Mouse (Mus musculus) Muller cell, postnatal 12 days (primary cell): Measurements from ENCODE around the gene Fst.

Experiments used
- DNase-seq: peaks from one replicate; pipeline ENCODE4 v3.0.0-alpha.2; 2015; ENCODE audit errors: inconsistent ontology term

Fst gene

DNA sequence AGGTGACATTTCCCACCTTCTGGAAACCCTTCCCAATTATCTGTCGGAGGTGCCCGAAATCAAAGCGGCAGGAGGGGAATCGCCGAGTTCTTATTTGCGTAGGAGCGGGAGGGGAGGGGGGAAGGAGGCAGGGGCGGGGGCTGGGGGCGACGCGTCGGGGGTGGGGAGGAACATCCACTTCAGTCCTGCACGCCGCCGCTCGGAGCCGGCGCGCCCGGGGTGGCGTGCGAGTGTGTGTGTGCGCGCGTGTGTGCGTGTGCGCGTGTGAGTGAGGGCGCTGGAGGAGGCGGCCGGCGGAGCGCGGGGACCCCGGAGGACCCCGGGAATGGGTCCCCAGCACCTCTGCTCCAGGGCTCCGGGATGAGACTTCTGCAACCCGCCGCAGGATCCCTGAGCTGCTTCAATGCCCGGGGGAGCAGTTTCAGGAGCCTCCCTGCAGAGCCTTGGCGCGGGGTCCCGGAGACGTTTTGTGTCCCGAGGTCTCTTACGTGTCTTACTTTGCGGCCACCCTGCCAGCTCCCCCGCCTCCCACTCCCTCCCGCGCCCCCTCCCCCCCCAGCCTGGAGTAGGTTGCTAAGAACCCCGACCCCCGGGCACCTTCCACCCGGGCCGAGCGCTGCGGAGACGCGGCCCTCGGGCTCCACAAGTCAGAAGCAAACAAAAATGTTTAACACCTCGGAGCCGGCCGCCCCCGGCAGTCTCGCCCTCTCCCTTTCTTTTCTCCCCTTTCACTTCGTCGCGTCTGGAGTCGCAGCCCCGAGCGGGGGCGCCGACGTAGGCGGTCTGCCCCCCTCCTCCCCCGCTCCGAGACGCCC, at the start of gene Fst:
Gene Fst, minus strand, starts transcription at position 66 of the 815 bp plus-strand sequence.
- peak; percentile 84 for DNase-seq

DNA sequence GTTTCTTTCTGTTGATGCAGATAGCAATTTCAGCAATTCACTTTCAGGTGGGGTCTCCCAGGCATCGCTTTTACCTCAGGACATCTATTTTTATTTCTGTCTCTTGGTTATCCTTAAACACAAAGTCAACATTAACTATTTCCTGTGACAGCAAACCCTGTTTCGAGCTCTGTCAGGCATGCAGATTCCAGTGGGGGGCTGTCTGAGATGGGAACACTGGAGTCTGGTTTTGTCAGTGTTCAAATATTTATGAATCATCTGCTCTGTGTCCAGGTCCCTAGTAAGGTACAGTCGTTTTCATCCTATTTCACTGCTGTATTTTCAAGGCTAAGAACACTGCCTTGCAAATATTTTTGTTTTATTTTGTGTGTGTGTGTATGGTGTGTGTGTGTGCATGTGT, 35.1 kb upstream of the Fst start:
- peak; percentile 36 for DNase-seq

DNA sequence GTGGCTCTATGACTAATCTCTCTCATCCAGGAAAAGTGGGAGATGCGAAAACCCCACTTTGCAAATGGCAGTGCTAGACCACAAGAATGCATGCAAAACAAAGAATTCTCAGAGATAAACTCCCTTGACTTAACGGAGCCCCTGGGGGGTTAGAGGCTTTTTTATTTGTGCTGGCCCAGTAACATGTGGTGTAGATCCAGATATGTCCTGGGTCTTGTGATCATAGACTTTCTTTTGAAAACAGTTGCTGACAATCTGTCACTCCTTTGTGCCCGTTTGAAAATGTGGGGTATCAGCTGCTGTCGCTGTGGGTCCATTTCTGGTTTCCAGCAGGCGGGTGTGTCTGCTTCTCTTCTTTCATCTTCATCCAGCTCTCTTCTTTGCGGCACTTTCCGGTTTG, 29.4 kb upstream of the Fst start:
- peak; percentile 73 for DNase-seq

DNA sequence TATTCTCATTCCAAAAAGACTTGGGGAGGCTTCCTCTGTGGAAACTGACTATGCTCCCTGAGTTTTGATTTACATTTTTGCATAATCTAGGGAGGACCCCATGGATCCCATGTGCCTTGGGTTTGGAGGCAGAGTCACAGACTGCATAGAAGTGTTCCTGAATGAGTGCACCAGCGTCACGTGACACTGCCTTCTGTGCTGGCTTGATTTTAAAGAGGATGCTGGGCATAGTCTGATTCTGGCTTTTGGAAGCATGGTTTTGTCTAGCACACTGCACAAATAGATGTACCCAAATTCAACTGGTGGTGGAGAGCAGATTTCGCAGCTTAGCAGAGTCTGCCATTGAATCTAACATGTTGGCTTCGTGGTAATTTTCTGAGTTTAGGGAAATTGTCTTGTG, 19.6 kb upstream of the Fst start:
- no peak for DNase-seq

DNA sequence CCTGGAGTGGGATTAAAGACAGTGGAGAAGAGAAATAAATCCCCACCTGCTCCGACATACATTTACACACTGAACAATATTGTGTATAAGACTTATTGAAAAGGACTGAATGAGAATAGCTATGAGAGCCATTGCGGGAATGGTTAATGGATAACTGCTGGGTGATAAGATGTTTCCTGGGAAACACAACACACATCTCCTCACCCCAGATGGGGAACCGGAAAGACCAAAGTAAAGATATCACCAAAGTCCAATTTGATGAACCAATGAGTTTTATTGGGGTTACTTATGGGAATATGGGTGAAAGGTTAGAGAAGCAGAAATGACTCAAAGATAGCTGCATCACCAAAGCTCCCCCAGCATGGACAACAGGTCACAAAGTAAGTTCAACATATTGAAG, 11.2 kb upstream of the Fst start:
- no peak for DNase-seq

DNA sequence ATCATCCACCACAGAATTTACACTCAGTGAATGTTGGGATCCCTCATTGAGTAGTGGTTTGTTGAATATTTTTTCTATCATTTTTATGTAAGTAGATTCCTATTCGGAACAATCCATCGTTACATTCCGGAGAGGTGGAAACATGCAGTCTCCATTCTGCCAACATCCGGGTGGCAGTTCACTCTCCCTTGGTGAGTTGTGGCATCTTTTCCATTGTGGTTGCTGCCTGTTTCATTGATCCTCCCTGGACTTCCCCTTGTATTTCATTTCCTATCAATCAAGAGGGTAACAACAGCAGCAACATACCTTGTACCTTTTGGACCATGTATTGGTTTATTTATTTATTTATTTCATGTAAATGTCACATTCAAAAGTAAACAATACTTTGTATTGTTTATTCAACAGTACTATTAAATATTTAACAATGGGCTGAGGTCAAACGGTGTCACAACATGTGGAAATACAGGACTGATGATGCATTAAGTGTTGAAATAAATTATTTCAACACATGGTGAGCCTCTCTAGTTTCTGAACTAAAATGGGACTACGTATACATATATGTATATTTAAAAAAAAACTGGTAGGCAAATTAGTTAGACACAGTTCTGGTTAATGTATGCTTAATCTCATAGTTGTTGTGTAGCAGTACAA, 7.6 kb upstream of the Fst start:
- no peak for DNase-seq

DNA sequence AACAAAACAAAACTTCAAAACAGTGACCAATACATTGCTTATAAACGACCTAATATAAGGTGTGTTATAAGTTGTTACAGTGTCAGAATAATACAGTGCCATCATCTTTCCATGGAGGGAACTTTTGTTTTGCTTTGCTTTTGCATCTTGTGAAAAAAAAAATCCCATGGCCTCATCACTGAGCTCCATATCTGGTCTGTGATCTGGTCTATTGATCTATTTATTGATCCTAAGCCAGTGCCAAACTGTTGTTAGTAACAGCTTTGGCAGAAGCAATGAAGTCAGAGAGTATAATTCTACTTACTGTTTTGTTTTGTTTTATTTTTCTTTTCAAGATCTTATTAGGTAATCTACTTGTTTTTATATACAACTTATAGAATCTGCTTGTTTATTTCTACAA, 6.6 kb upstream of the Fst start:
- DNase-seq: no peak

DNA sequence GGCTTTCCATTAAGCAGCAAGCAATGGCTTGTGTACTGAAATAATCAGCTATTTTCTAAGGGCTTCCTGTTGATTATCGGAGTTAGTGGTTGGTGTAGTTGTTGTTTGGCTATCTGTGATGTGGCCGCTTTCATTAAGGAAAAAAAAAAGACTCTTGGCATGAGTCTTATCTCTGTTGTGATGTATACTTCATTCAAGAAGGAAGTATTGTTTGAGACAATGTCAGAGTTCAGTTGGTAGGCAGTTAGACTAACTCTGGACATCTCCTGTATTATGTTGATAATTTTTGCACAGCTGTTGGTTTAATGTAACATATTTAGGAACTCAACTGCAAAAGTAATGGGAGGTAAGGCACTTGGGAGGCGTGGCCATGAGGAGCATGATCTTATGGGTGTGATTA, 6.1 kb upstream of the Fst start:
- no peak for DNase-seq

DNA sequence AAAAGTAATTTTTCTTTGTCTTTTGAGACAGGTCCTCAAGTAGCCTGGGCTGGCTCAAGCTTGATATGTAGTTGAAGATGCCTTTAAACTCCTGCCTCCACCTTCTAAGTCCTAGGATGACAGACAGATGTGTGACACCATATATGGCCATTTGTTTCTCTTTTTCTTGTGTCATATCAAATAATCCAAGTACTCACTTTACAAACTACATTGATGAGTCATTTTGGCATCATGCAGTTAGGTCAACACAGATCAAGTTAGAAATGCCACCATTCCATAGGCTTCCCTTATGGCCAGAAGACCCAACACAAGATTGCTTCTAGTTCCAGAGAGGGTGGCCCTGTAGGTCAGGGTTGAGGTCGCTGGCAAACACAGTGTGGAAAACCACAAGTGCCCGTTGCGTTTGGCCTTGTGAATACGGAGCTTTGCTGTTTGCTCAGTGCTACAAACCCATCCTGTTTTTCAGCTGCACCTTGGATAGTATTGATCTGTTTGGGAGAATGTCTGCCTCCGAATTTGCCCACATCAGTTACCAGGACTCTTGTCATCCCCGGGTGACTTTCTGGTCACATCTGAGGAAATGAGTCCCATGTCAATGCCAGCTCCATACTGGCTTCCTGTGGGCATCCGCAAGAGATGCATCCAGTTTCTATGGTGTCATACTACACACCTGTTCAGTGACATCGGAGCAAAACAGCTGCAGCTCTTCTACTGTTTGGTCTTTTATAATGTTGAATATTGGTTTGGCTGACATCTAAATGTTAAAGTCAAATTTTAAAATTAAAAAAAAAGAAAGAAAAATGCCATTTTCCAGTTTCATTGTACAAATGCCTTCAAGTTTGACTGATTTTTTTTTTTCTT, 4.0 kb upstream of the Fst start:
- DNase-seq: no peak

DNA sequence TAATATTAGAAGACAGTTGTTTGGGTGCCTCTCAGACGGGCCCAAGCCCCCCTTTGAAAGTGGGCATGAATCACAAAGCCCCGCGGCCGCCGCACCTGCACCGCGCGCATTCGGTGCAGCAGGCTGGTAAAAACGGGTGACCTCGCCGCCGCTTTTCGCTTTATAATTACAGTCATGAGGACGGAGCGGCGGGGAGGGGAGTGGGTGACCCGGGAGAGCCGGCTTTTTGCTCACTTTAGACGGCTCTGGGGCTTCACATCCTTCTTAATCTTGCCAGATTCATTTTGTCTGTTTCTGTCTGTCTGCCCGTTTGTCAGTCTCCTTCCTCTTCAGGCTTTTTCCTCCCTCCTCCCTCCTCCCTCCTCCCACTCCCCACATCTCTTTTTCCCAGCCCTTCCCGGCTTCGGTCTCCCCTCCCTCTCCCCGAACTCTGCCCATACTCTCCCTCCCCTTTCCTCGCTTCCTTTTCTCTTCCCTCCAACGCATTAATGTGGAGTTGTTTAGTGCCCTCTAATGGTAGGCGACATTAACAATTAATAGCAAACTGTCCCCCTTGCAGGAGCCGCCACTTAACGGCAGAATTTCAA, 1.6 kb upstream of the Fst start:
- DNase-seq: peak; percentile 92

DNA sequence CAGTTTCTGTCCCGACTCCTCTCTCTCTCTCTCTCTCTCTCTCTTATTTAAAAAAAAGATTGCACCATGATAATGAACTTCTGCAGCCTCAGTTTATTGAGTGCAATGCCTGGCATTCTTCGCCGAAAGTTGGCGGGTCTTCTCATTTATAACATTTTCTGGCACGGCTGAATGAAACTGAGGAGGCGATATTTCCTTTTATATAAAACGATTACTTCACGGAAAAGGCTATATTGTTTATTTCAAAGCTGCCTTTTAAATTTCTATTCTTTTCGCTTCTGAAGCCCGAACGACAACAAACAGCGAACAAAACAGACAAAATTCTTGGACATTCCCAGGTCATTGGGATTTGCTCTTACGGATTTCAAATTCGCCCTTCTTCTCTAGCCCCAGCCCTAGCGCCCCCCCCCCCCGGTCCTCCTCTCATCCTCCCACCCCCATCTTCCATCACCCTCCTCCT, 980 bp upstream of the Fst start:
- DNase-seq: no peak

DNA sequence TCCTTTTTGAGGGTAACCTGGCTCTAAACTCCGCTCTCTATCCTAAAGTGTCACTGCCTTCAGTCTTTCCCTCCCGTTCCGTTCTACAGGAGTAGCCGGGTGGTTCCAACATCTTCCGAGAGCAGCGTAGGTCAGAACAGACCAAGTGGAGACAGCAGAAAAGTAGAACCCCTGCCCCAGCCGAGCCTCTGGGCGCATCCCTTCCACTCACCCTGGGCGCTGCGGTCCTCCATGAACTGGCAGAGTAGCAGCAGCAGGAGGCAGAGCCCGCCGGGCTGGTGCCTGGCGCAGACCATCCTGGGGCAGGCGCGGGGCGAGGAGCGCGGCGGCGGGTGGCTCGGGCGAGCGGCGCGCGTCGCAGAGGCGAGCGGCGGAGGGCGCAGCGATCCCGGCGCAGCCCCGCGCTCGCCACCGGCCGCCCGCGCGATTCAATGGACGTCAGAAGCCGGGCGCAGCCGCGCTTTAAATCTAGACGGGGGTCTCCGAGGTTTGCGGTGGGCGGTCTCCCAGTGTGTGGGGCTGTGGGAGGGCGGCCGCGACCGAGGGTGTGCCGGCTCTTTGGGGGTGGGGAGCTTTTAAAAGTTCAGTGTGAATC, 363 bp downstream of the Fst start:
- DNase-seq: peak; percentile 87

DNA sequence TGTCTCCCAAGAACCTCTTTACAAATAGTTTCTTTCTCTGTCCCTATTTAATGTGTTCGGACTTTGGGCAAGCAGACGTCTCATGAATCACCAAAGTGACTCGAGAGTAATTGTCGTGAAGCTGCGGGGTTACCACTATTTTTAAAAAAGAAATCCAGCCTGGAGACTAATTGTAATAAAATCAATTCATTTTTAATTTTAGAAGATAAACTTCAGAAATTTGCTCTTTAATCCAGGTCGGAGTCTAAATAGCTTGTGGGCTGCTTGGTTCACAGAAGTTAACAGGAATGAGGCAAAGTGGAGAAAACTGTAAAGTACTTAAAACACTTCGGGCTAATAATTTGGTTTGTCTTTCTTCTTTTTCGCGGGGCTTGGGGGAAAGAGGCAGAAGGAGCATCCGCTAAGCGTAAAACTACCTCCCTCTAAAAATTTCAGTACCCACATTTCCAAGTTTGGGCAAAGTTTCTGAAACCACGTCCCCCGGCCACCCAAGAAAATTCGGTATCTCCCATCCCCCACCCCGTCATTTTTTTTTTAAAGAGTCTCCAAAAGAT, 1.1 kb downstream of the Fst start:
- DNase-seq: no peak

DNA sequence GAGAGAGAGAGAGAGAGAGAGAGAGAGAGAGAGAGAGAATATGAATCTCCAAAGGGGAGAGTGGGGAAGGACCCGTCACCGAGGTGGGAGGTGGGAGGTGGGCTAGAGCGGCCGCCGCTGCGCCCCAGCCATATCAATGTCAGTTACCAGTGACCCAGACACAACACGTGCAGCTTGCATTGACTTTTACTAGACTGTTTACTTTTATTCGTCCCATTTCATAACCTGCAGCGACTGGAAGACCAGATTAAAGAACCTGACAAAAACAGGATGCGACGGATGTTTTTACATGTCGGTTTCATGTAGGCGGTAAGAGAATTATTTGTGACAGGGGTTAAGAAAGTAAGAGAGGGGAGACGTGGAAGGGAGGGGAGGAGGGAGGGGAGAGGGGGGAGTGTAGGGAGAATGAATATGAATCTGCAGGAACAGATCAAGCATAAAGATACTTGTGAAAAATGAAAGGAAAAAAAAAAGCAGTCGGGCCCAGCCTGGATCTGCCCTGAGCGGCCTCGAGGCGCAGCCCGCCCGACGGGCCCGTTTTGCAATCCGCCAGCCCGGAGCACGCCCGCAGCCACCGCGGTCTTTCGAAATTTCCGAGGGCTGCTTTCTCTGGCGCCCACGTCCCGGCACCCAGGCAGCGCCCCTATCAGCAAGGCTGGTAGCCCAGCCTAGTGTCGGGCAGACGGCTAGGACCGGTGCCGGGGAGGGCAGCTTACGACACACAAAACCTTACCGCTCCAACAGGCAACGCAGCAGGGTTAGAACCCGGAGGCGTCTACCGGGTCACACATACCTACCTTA, 1.8 kb downstream of the Fst start:
- peak; percentile 63 for DNase-seq

DNA sequence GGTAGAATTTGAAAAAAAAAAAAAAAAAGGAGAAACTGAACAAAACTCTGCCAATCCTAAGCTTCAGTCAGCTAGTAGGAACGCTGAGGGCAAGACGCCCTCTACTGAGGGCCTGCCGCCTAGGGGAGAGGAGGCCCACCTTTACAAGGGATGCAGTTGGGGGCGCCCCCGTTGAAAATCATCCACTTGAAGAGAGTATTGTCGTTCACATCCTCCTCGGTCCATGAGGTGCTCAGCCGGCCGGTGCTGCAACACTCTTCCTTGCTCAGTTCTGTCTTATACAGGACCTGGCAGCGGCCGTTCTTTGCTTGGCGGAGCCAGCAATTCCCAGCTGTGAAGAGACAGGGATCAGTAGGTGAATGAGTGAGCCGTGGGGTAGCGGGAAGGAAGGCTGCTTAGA, 2.5 kb downstream of the Fst start:
- DNase-seq: peak; percentile 80

DNA sequence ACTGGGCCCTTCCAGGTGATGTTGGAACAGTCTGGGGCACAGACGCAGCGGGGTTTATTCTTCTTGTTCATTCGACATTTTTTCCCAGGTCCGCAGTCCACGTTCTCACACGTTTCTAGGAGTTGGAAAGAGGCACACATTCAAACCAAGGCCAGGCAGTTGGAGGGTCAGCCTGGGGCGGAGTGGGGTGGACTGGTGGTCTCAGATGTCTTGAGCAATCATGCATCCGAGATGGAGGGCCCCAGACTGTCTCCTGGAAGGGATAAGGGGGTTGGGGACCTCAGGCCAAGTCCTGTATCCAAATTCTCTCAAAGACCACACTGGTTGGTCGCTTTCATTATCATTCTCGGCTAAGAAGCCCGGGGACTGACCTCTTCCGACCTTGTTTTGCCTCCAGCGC, 3.0 kb downstream of the Fst start:
- DNase-seq: no peak

DNA sequence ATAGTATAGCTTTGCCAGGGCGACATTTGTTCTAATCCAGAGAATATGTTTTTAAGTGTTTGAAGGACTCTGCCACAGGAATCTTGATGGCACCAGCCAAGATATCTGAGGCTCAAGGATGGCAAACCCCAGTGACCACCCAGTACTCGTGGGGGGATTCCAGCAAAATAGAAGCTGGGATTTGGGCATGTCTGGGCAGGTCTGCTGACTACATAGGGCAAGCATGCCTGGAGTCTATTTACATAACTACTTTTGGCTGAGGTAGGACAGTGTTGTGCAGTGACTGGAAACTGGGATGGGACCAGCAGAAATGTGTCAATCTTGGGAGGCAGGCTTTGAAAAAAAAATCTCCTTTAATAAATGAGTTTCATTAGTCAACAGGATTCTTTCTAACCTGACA, 11.5 kb downstream of the Fst start:
- DNase-seq: peak; percentile 91

DNA sequence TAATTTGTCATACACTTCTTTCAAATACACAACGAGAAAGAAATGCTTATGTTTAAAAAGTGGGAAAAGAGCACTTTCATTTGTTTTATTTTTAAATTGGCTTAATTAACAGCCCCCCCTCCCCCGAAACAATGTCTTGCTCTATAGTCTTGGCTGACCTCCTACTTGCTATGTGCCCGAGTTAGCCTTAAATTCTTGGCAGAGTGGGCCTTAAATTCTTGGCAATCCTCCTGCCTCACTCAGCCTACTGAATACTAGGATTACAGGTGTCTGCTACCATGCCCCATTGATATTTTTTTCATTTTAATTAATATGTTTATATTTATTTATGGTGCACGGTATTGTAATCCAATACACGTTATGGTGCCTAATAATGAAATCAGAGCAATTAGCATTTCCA, 26.3 kb downstream of the Fst start:
- peak; percentile 49 for DNase-seq

DNA sequence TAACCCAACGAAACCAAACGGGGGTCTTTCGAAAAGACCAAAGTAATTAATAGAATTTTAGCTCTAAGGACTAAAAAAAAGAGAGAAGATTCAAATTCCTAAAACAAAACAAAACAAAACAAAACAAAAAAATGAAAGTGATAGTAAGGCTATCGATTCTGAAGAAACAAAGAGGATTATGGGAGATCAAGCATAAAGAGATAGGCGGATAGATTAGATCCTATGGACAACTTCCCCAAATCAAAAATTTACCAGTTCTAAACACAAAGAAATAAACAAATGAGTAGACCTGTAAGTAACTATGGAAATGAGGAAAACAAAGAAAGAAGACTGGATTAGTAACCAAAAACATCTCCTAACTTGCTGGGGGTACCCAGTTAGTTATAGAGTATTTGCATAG, 33.5 kb downstream of the Fst start:
- DNase-seq: no peak

DNA sequence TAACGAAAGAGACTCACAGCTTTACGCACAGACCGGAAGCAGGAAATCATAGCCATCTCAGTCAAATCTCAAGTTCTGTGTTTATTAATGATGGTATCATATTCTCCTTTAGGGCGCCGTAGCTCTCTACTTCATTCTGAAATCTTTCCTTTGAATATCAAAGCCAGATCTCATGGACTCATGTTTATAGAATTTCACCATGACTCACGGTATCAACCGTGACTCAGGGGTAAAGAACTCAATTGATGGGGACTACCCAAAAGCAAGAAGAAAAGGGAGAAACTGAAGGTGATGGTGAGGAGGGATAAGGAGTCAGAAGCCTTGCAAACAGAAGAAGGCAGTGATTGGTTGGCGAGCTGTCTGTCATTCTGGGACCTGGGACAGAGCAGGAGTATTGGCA, 38.5 kb downstream of the Fst start:
- DNase-seq: peak; percentile 32

DNA sequence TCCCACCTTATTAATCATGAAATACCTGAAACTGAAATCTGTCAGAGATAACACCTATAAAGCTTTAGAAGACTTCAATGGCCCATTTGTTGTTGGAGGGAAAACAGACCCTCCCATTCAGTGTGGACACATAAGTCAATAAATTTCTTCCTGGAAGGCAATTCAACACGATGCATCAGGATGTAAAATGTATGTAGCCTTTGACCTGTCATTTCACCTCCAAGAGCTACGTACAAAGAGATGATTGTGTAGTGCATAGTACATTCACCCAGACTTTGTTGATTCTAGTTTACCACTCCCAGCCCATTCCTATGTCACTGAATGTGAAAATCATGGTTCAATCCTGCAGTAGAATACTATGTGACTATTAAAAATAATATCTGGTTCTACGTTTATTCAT, 39.4 kb downstream of the Fst start:
- DNase-seq: no peak
